Mouse (Mus musculus) thymus, postnatal 0 days (tissue): ENCODE results near the gene Agt. TPM values are rescaled to one million over a fixed set of nuclear protein-coding genes. Genes with fewer than 3 reads are reported as not detected.

ENCODE experiments used
- DNase-seq: peaks from one replicate; pipeline ENCODE4 v3.0.0-alpha.2; 2015; ENCODE audit warnings: low spot score
- polyA plus RNA-seq: library from polyadenylated mRNA; unstranded; fragments of >200 nt; fragmentation: Nextera tagmentation; extraction: Ambion mirVana; gene quantifications from 2 replicates; pipeline ENCODE4 v1.2.1, GENCODE M21; 2015

Gene Agt
- 2.1 and 2.7 TPM in 2 replicates for polyA plus RNA-seq

DNA sequence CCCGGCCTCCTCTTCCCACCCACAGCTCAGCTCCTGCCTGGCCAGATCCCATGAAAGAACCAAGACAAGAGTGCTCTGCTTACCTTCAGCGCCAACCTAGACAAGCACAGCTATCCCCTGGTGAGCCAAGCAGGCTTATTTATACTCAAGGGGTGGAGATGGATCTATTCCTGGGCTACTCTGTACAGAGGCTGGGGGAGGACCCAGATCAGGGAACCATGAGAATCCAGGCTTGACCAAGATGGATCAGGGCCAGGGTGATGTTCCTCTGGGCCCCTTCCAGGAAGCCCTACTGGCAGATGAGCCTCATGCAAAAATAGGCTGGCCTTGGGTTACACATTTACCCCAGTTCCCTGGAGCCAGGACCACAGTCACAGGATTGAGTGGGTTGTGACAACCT, at the start of gene Agt:
Gene Agt, minus strand, starts transcription at position 114 of the 400 bp plus-strand sequence.
- no peak for DNase-seq

DNA sequence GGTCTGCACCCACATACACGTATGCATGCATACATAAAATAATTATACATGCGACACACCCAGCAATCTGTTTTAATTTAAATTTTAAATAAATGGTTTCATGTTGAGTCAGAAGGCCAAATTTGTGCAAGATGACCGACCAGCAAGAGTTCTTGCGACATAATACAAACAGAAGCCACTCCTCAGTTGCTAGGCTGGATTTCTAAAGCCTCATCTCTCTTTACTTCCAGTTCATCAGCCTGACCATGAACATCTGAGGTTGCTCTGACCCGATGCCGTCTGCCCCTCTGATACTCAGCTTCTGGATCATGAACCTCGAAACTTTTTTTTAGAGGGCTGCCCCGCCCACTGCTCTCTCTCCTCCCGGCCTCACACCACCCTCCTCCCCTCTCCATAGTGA, 48.7 kb upstream of the Agt start:
- no peak for DNase-seq

DNA sequence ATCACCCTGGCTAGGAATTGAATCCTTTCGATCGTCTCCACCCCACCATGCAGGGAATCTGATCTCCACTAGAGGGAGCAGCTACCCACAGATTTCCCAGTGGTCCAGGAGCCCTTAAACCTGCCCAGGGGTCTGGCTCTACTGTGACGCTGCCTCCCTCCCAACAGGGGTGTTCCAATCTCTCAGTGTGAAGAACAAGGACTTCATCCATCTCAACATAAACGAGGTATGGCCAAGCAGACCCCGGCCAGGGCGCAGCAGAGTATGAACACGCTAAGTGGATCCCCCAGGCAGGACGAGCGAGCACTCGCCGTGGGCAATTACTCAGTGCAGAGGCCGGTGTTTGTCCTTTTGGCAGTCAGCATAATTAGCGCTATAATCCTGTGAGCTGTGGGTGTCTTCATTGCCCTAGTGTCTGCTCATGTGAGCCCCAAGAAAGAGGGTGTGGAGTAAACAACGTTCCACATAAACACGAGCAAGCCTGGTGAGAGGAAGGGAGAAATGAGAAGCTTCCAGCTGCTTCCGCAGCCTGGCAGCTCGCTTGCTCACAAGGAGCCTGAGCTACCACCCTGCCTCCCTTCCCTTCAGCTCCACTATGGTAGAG, 47.9 kb upstream of the Agt start:
- peak; percentile 62 for DNase-seq

DNA sequence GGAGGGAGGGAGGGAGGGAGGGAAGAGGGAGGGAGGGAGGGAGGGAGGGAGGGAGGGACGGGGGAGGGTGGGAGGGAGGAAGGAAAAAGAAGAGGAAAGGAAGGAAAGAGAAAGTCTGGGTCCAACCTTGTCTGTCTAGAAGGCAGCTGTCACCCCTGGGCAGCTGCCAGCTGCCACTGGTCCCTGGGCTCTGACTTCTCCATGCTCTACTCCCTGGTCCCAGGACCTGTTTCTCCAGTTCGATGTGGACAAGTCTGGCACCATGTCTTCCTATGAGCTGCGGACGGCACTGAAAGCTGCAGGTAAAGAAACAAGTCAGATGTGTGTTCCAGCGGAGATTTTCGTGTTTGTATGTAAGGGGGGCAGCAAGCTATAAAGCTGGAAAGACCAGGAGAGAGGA, 44.8 kb upstream of the Agt start:
- no peak for DNase-seq

DNA sequence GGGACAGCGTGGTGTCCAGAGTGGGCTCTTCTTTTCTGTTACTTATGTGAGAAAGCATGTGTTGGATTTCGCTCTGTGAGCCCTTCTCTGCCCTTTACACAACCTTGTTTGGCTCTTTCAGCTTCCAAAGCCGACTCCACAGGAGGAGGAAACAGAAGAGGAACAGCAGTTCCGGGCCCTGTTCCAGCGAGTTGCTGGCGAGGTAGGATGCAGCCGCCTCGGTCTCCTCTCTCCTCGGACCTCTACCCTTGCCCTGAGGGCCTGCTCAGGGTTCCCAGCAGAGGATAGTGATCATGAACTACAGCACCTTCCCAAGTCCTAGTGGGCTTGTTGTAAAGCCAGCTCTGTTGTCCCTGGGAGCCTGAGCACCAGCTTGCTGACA, 39.5 kb upstream of the Agt start:
- no peak for DNase-seq

DNA sequence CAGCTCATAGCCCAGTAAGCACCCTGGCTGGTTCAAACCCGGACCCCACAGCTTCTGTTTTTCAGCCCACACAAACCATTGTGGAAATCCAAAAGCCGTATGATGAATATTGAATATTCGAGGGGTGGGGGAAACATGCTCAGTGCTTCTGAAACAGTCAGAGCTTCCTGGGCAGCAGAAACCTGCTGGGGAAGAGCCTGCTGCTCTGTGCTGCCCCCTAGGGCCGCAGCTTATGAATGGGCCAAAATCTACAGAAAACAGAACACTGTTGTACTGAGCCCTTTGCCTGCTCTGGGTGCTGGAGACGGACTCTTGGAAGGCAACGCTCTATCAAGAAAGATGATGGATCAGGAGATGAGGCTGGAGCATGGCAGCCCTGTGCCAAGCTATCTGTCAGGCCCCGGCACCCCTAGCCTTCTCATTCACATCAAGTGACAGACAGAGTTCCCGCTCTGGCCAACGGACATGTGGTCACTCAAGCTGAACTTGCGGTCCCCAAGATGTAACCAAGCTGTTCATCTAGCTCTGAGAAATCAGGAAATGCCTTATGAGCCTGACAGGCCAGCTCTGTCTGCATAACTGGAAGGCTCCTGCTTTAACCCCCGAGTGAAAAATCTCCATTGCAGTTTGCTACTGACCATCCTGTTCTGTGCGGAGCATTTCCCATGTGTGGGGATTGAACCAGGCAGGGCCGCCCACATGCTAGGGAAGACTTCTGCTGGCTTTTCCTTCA, 38.9 kb upstream of the Agt start:
- DNase-seq = peak; percentile 34

DNA sequence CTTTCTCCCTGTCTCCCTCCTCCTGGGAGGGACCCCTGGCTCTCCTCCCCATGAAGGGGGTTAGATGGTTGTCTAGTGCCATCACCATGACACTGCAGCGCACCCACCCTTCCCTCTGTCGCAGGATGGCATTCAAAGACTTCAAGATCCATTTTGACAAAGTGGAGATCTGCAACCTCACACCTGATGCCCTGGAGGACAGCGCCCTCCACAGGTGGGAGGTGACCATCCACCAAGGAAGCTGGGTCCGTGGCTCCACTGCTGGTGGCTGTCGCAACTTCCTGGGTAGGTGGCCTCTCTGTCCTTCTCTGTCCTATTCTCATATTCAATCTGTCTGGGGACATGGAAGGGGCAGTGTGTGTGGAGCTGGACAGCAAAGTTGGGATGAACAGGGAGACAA, 34.6 kb upstream of the Agt start:
- peak; percentile 31 for DNase-seq

DNA sequence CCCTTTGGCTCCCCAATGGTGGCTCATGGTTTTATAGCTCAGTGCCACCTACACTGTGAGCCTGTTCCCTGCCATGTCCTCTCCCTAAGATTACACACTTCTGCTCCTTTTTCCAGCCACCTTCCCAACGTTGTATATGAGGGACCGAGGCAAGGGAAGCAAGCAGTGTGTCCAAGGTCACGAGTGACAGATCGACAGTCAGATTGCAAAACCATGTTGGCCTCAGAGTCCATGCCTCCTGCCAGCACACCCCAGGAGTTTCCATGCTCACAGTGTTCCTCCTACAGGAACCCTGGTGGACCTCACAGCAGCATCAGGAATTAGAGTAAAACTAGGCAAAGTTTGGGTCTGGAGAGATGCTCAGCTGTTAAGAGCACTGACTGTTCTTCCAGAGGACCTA, 19.9 kb upstream of the Agt start:
- DNase-seq = no peak

DNA sequence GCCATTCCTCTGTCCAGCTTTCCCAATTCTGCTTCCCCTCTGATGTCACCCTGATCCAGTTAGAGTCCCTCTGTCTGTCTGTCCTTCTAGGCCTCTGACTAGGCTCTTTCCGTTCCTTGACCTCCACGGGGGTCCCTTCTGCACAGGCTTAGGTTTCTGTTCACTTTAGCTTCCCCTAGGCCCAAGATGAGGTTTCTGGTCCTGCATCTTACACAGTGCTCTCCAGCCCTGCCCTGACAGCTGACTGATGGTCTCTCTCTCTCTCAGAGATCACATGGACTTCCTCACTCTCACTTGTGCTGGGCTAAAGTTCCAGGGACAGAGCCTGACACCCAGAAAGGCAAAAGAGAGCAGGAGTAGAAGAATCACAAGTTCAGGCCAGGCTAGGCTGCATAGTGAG, 17.1 kb upstream of the Agt start:
- no peak for DNase-seq

DNA sequence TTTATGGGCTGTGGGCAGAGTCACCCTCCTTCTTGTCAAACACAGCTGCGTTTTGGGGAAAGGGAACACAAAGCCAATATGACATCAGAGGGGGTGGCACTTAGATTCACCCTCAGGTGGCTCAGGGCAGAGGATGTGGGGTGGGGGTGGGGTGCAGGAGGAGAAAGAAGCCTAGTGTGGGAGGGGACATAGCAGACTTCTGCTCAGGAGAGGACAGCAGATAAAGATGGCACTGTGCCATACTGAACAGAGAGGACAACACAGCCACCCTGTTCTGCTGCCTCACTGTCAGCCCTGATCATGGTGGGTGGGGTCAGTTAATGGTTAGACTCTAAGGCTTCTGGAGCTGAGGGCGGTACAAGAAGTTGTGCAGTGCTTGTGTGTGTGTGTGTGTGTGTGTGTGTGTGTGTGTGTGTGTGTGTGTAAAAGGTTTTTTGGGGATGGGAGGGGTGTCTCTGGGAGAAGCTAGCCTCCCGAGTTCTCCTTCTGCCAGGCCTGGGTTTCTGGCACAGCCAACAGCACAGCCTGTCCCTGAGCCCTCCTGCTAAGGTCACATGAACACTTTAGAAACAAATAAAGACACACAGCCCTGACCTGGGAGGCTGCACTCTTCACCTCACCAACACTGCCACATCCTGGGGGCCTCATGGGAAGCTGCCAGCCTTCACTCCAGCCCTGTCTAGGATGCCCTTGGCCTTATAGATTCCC, 16.4 kb upstream of the Agt start:
- peak; percentile 86 for DNase-seq

DNA sequence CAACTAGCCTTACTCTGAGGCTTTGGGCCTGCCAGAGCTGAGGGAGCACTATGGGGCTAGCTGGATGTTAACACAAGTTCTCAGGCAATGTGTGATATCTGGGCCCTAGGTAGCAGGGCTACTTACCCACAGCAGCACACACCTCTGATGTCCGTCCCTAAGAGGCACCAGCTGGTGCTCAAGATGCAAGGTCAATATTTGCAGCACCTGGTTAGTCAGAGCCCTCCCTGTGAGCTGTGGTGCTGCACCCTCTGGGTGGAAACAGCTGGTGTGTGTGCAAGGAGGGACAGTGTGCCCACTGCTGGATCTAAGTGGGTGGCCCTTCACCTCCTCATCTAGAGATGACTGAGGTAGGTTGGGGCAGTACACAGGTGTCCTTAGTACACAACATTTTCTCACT, 7.2 kb upstream of the Agt start:
- no peak for DNase-seq

DNA sequence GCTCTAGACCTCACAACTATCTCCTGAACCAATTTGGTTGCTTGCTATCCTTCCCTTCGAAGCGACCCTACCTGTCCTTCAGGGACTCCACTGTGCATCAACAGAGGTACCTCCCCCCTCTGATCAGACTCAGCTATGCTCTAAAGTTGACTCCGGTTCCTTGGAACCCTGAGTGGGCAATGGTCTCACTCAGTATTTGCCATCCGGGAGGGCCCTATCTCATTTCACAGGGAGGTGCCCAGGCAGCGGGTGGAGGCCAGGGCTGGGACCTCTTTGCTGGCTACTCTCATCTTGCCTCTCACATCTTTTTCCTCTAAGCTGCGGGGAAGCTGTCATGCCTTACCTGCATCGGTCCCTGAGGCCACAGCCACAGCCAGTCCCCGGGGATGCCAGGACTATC, 6.3 kb upstream of the Agt start, which contains the start of gene Capn9:
Gene Capn9, plus strand, starts transcription at position 301 of the 400 bp plus-strand sequence.
- no peak for DNase-seq

DNA sequence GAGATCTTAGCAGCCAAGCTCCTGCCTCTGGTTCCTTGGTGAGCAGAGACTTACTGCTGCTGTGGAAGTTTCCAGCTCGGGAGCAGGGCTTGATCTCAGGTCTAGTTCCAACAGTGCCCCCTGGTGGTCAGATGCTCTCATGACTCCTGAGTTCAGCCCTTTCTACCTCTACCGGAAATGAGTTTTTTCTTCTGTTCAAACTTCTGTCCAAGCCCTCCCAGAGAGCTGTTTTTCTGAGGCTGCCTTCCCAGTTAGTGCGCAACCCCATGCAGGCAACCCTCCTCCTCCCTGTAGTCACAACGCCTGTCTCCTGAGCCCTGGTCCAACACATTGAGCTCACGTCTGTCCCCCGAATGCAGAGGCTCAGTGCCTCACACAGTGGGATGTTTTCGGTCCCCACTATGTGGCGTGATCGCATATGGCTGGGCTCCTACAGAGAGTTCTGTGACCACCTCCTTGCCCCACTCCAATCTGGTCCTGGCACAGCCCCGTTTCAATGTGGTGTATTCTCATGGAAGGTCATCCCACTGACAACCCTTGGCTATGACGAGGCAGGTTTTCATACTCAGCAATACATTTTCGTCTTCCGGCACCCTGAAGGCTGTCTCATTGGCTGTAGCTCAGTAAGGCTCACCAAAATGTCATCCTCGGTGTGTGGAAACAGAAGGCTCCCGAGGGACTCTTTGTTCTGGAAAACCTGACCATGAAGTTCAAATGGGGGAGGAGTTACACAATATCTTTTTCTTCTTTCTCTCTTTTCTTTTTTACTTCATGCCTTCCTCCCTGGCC, 4.2 kb upstream of the Agt start:
- DNase-seq = peak; percentile 91

DNA sequence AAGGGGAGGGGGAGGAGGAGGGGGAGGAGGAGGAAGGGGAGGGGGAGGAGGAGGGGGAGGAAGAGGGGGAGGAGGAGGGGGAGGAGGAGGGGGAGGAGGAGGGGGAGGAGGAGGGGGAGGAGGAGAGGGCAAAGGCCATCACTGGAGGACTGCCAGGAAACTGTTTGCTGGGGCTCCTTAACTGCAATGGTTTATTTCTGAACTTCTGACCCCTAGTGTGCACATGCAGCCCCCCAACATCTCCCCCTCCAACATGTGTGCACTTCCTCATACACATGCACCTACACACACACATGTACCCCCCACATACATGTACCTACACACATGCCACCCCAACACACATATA, 2.9 kb upstream of the Agt start:
- no peak for DNase-seq

DNA sequence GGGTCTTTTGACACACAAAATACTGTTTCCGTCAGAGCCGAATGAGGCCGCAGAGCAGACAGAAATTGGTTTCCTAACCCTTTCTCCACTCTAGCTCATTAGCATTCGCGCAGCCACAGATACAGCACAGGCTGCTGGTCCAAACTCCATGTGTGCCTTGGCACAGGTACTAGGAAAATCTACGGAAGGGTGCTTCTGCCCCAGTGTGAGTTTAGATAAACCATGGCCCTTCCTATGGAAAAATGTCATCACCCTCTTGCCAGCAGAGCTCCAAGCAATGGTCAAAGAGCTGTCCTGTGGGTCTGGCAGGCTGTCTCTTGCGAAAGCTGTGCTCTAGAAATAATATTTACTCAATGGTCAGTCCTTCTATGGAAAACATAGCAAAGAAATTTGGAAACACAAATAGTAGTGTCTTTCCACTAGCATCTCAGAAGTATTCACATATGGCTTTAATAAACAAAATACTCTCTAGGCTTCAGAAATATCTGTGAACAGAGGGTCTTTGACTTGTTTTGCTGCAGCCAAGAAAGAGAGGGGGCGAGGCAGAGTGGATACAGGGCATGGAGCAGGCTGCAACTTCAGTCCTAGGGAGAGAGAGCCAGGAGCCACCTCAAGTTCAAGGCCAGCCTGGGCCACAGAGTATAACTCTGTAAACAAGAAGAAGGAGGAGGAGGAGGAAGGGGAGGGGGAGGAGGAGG, 2.4 kb upstream of the Agt start:
- no peak for DNase-seq

DNA sequence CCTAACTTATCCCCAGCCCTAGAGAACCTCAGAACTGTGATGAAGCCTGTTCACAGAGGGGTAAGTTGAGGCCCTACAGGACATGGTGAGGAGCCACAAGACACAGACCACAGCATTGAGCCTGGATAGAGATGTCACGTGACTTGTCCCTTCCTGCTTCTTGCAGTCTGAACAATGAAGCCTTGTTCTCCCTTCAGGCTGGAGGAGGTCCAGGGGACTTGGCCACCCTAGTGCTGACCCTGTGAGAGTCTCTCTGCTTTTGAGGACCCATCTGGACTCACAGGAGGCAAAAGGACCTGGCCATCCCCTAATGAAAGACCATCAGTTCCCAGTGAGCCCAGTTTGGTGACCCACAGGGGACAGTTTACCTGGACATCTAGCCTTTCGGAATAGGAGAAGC, 406 bp downstream of the Agt start:
- no peak for DNase-seq

DNA sequence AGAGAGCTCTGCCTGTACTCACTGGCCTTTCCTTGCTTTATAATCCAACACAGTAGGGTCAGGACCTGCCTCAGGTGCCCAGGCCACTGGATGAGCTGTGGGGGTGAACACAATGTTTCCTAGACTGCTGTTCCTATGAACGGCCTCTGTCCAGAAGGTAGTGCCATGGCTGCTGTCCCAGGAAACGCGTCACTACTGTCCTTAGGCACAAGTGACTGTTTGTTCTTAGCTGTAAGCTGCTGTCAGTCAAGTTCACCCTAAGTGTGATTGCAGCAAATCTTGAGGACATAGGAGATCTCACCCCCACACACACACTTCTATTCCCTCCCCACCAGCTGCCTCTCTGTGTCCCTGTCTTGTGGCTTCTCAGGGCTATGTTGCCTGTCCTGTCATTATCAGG, 1.9 kb downstream of the Agt start:
- no peak for DNase-seq

DNA sequence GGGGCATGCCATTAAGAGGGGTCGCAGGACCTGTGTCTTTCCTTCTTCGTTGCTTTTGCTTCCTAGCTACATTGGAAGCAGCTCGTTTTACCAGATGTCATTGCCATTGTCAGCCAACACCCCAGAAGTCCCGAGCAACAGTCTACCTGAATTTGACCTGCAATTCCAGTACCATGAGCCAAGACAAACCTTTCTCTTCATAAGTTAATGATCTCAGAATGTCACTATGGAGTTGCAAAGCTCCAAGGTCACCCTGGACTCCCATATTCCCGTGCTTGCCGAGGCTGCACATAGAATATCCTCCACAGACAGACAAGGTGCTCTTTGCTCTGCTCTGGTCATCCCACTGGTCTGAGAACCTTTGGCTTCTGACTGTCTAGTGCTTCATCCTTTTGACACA, 2.4 kb downstream of the Agt start:
- DNase-seq = no peak

DNA sequence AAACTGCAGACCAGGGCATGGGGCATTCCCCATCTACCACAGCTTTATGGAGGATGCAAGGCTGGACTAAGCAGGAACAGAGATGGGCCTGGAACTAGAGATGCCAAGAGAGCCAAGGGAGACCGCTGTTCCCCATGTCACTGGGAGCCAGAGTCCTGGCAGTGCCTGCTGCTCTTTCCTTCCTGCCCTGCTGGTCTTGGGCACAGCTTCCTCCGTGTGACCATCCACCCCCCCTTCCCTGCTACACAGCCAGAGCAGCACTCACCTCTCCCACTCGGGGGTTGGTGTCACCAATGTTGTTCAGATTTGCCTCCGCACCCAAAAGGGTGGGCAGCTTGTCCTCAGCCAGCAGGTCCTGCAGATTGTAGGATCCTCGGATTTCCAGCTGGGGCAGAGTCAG, 12.0 kb downstream of the Agt start:
- DNase-seq = no peak

DNA sequence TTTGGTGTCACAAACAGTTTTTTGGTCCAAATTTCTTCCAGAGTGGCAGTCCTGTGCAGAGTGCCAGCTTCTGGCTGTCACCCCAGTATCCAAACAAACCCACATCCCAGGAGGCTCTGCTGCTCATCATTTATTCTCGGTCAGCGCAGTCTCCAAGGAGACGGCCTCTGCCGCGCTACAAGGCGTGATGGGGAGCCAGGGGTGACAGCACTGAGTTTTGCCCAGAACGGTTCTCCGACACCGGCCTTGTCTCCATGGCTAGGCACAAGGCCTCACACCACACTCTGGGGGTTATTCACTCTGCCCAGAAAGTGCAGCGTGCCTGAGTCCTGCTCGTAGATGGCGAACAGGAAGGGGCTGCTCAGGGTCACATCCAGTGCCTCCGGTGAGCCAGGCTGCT, 12.8 kb downstream of the Agt start:
- no peak for DNase-seq

DNA sequence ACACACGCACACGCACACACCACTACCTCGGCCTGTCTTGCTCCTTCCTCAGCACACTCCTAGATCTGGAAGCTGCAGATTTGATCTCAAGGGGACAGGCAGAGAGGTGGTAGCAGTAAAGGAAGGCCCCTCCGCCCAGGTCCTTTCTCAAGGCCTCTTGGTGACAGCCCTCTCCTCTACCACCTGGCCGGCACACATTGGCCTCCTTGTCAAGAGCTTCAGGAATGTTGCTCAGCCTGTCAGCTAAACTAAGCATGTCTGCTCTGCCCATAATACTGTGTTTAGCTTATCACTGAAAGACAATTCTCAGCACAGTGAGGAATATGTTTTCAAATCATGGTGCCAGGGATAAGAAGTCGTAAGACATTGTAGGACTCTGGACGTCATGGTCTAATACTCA, 13.3 kb downstream of the Agt start:
- DNase-seq = no peak
